Mouse (Mus musculus): ENCODE data around the gene Klk4.

DNA sequence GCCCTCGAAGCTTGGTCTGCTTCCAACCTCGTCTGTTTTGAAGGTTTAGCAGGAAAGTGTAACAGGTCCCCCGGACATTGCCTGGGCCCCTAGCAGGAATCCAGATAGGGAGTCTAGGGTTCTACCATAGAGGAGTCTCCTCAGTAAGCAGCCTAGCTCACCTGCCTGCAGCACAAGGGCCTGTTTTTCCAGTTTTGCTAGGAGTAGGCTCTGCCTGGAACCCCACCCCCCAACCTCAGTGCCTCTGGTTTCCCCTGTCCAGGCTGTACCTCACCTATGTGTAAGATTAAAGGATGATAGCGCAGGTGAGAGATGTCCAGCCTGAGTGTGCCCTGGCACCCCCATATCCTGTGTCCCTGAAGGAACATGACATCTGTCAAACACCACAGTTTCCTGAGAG lies 4.5 kb upstream of the Klk4 start:
- TF ChIP-seq CTCF (IDR thresholded peaks at IDR 0.05; ENCODE audit: insufficient read depth, low read length) = no peak
- no peak for TF ChIP-seq POLR2A (IDR thresholded peaks at IDR 0.05; ENCODE audit: borderline replicate concordance, extremely low read depth, low read depth, low read length)
